Comparison of ENCODE assay signal across 12 mouse cellular contexts in the genomic region with DNA sequence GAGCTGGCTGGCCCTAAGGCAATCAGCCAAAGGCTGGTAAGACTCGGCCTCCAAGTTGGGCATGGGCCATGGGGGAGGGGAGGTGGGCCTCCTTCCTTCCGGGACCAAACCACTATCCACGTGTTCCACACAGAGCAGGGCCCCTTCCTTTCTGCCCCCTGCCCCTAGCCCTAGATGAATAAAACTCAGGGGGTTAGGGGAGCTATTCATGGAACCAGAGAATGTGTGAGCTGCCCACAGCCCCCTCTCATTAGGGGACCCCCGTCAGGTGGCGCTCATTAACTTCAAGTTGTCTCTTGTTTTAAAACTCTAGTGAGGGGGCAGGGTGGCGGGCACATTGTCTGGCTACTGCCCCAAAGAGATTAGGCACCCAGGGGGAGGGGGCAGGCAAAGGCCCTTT.
"Had no signal": no experiment of that assay in that cellular context is flagged by ENCODE, and none has a peak within 500 bp of the region (broad histone marks: within the 10 kb centered on the region; RNA-seq: fewer than 3 reads in every experiment).

No protein-coding gene starts in this region.

- H3K9me3 ChIP-seq: limb, embryonic 13.5 days; neural tube, embryonic 13.5 days had no signal

- H3K4me2 ChIP-seq: limb, embryonic 13.5 days; neural tube, embryonic 13.5 days had no signal

- H3K9ac ChIP-seq: limb, embryonic 13.5 days; liver, embryonic 14.5 days; neural tube, embryonic 13.5 days had no signal

- DNase-seq: kidney, adult 9 months; kidney, postnatal 4 days; layer of hippocampus, postnatal 36 days; lung, adult 18-20 months; midbrain, embryonic 14.5 days; right cerebral cortex, adult 18-20 months; right cerebral cortex, postnatal 25 days; thymus, postnatal 36 days had no signal

- H3K4me3 ChIP-seq: limb, embryonic 13.5 days; neural tube, embryonic 13.5 days had no signal

- H3K27ac ChIP-seq: kidney, postnatal 0 days; limb, embryonic 13.5 days; liver, embryonic 14.5 days; neural tube, embryonic 13.5 days had no signal

- H3K36me3 ChIP-seq: limb, embryonic 13.5 days; neural tube, embryonic 13.5 days had no signal
